Mouse (Mus musculus): ENCODE results near the gene C530008M17Rik. TPM values are rescaled to one million over a fixed set of nuclear protein-coding genes. Genes with fewer than 3 reads are reported as not detected.

The C530008M17Rik gene
- total RNA-seq, 1 experiment from 2014 or later, result not detected

- ATAC-seq (replicated peaks; ENCODE audit: insufficient number of reproducible peaks, low FRiP score, low TSS enrichment, poor library complexity, severe bottlenecking), result no peak
Observed at GRCm38 (mm10) chr5:76922833-76923232, 266.5 kb downstream of the C530008M17Rik start.

Other genes starting within 250 kb of the C530008M17Rik start
- not detected in 3 replicates for gene Gm7271, start 172.5 kb upstream of the C530008M17Rik start, total RNA-seq (2017)
- 71.5 to 89.2 TPM (median 82.8 TPM) in 3 replicates for gene Exoc1, start 127.2 kb upstream of the C530008M17Rik start, total RNA-seq (2017)
- 22.8 to 29.1 TPM (median 26.8 TPM) in 3 replicates for gene Cep135, start 67.8 kb upstream of the C530008M17Rik start, total RNA-seq (2017)
- 24.6 to 38.8 TPM (median 37.2 TPM) in 3 replicates for gene Aasdh, start 249.0 kb downstream of the C530008M17Rik start, total RNA-seq (2017)

Data from monocyte, adult 5-6 weeks (primary cell).